ENCODE assay signal across 21 mouse cellular contexts in genomic region chr2:13767532-13768411, GRCm38 (mm10). TPM values are rescaled to one million over a fixed set of nuclear protein-coding genes. Genes with fewer than 3 reads are reported as not detected.
DNase-seq lines count a peak whose midpoint lies in the region; ATAC-seq and TF ChIP-seq lines count a peak whose summit lies in the region.
"Had no signal": no experiment of that assay in that cellular context is flagged by ENCODE, and none has a peak within 500 bp of the region (broad histone marks: within the 10 kb centered on the region; RNA-seq: fewer than 3 reads in every experiment).

No protein-coding gene starts in this region.

- ATAC-seq in heart, embryonic 12.5 days (ENCODE audit: insufficient number of reproducible peaks, low FRiP score): no peak
- no peak for ATAC-seq in kidney, postnatal 0 days (replicated peaks; ENCODE audit: low FRiP score, low read depth)
- no peak for ATAC-seq in hindbrain, embryonic 14.5 days (ENCODE audit: low FRiP score)
- ATAC-seq: activated CD4-positive, CD25-positive, alpha-beta regulatory T cell, adult 4 months; intestine, postnatal 0 days; midbrain, embryonic 15.5 days had no signal

- no peaks in the 10 kb centered on the region for H3K9me3 ChIP-seq in heart, embryonic 12.5 days (replicated peaks)
- H3K9me3 ChIP-seq in kidney, postnatal 0 days (replicated peaks; ENCODE audit: low read length): no peaks in the 10 kb centered on the region
- no peaks in the 10 kb centered on the region for H3K9me3 ChIP-seq in ES-Bruce4 (replicated peaks; ENCODE audit: control insufficient read depth, insufficient read depth, low read length, poor library complexity, severe bottlenecking)
- H3K9me3 ChIP-seq in hindbrain, embryonic 14.5 days (ENCODE audit: control insufficient read depth, low read length): no peaks in the 10 kb centered on the region
- H3K9me3 ChIP-seq: embryonic facial prominence, embryonic 12.5 days; hindbrain, embryonic 12.5 days; limb, embryonic 13.5 days; midbrain, embryonic 15.5 days had no signal

- no peaks in the 10 kb centered on the region for H3K79me2 ChIP-seq in heart, adult 2 months (replicated peaks; ENCODE audit: control insufficient read depth, insufficient read depth, low read length)

- no peak for DNase-seq in heart, adult 2 months
- DNase-seq in kidney, postnatal 0 days (ENCODE audit: low spot score): peak; percentile 16
- no peak for DNase-seq in kidney, adult 18-20 months
- peak; percentile 90 for DNase-seq in ZHBTc4 (ENCODE audit: low read depth, low spot score)
- no peak for DNase-seq in layer of hippocampus, adult 2 months (ENCODE audit: low spot score in 2 of 2)
- DNase-seq in hindbrain, embryonic 14.5 days (ENCODE audit: low spot score): no peak
- DNase-seq: adrenal gland, postnatal 25 days; B cell, adult 2 months; cerebellum, postnatal 14 days; gastrocnemius, postnatal 25 days; right cerebral cortex, postnatal 4 days had no signal

- no peak for TF ChIP-seq POLR2A in heart, adult 2 months (IDR thresholded peaks at IDR 0.05; ENCODE audit: insufficient read depth, low read depth, low read length)
- no peak for TF ChIP-seq POLR2A in ES-Bruce4 (IDR thresholded peaks at IDR 0.05; ENCODE audit: insufficient read depth, low read length)

- intact Hi-C loops in heart, adult 2 months (cut with DNase I): no loop called here

- H3K36me3 ChIP-seq in heart, adult 2 months (ENCODE audit: control insufficient read depth, insufficient read depth, low read length): no peaks in the 10 kb centered on the region
- H3K36me3 ChIP-seq in heart, embryonic 12.5 days: no peaks in the 10 kb centered on the region
- H3K36me3 ChIP-seq in kidney, postnatal 0 days (ENCODE audit: insufficient read depth, low read length): no peaks in the 10 kb centered on the region
- no peaks in the 10 kb centered on the region for H3K36me3 ChIP-seq in ES-Bruce4 (ENCODE audit: control insufficient read depth, insufficient read depth, low read length, poor library complexity, severe bottlenecking)
- no peaks in the 10 kb centered on the region for H3K36me3 ChIP-seq in hindbrain, embryonic 14.5 days (replicated peaks; ENCODE audit: control insufficient read depth, insufficient read depth)
- H3K36me3 ChIP-seq: embryonic facial prominence, embryonic 12.5 days; hindbrain, embryonic 12.5 days; limb, embryonic 13.5 days; midbrain, embryonic 15.5 days had no signal

- H3K4me2 ChIP-seq in heart, embryonic 12.5 days: no peak overlapping the region
- no peak overlapping the region for H3K4me2 ChIP-seq in kidney, postnatal 0 days (ENCODE audit: low read length)
- no peak overlapping the region for H3K4me2 ChIP-seq in hindbrain, embryonic 14.5 days (replicated peaks)
- H3K4me2 ChIP-seq: embryonic facial prominence, embryonic 12.5 days; hindbrain, embryonic 12.5 days; limb, embryonic 13.5 days; midbrain, embryonic 15.5 days had no signal

- no peak overlapping the region for H3K4me3 ChIP-seq in heart, adult 2 months
- no peak overlapping the region for H3K4me3 ChIP-seq in heart, embryonic 12.5 days
- H3K4me3 ChIP-seq in kidney, postnatal 0 days (replicated peaks; ENCODE audit: low read depth, low read length): no peak overlapping the region
- H3K4me3 ChIP-seq in ES-Bruce4 (ENCODE audit: low read depth, low read length): no peak overlapping the region
- no peak overlapping the region for H3K4me3 ChIP-seq in layer of hippocampus, adult 2 months
- H3K4me3 ChIP-seq in hindbrain, embryonic 14.5 days (replicated peaks; ENCODE audit: low read length): no peak overlapping the region
- H3K4me3 ChIP-seq: embryonic facial prominence, embryonic 12.5 days; hindbrain, embryonic 12.5 days; left cerebral cortex, adult 2 months; limb, embryonic 13.5 days; midbrain, embryonic 15.5 days had no signal

- H3K4me1 ChIP-seq in heart, adult 2 months (ENCODE audit: control insufficient read depth, insufficient read depth, low read length): peaks cover 6% of the 10 kb centered on the region
- H3K4me1 ChIP-seq in heart, embryonic 12.5 days (replicated peaks): no peaks in the 10 kb centered on the region
- no peaks in the 10 kb centered on the region for H3K4me1 ChIP-seq in kidney, postnatal 0 days (replicated peaks; ENCODE audit: insufficient read depth, low read length)
- no peaks in the 10 kb centered on the region for H3K4me1 ChIP-seq in ES-Bruce4 (ENCODE audit: control insufficient read depth, insufficient read depth, low read length)
- H3K4me1 ChIP-seq in hindbrain, embryonic 14.5 days (replicated peaks; ENCODE audit: control insufficient read depth, insufficient read depth, low read length): no peaks in the 10 kb centered on the region
- H3K4me1 ChIP-seq: embryonic facial prominence, embryonic 12.5 days; hindbrain, embryonic 12.5 days; limb, embryonic 13.5 days; midbrain, embryonic 15.5 days had no signal

- TF ChIP-seq EP300 in heart, adult 2 months (IDR thresholded peaks at IDR 0.05; ENCODE audit: insufficient read depth, low read depth, low read length): no peak
- no peak for TF ChIP-seq EP300 in ES-Bruce4 (IDR thresholded peaks at IDR 0.05; ENCODE audit: insufficient read depth, low read depth, low read length)

- 37% methylated on average over 9 of the region's 9 CpGs for WGBS in heart, adult 2 months
- WGBS in heart, embryonic 12.5 days: 60% methylated on average over 9 of the region's 9 CpGs
- 44% methylated on average over 9 of the region's 9 CpGs for WGBS in kidney, postnatal 0 days
- WGBS in hindbrain, embryonic 14.5 days: 52% methylated on average over 9 of the region's 9 CpGs

- TF ChIP-seq CTCF in heart, adult 2 months (IDR thresholded peaks at IDR 0.05): no peak
- no peak for TF ChIP-seq CTCF in kidney, postnatal 0 days (IDR thresholded peaks at IDR 0.05; ENCODE audit: low read depth)
- TF ChIP-seq CTCF in ES-Bruce4 (IDR thresholded peaks at IDR 0.05; ENCODE audit: low read depth, low read length): no peak
- TF ChIP-seq CTCF in layer of hippocampus, adult 2 months (conservative IDR thresholded peaks at IDR 0.05): no peak

- peak overlapping the region; percentile 61 for H3K27ac ChIP-seq in heart, adult 2 months
- no peak overlapping the region for H3K27ac ChIP-seq in heart, embryonic 12.5 days (ENCODE audit: poor library complexity, severe bottlenecking)
- H3K27ac ChIP-seq in kidney, postnatal 0 days: no peak overlapping the region
- peak overlapping the region; percentile 25; the same call in 1 of the 2 replicates for H3K27ac ChIP-seq in ES-Bruce4 (ENCODE audit: insufficient read depth, low read length)
- H3K27ac ChIP-seq in layer of hippocampus, adult 2 months: no peak overlapping the region
- no peak overlapping the region for H3K27ac ChIP-seq in hindbrain, embryonic 14.5 days
- H3K27ac ChIP-seq: embryonic facial prominence, embryonic 12.5 days; hindbrain, embryonic 12.5 days; left cerebral cortex, adult 2 months; limb, embryonic 13.5 days; midbrain, embryonic 15.5 days had no signal

- no peak overlapping the region for H3K9ac ChIP-seq in heart, adult 2 months (ENCODE audit: low read depth, low read length)
- no peak overlapping the region for H3K9ac ChIP-seq in heart, embryonic 12.5 days
- H3K9ac ChIP-seq in kidney, postnatal 0 days (ENCODE audit: low read depth, low read length): no peak overlapping the region
- H3K9ac ChIP-seq in ES-Bruce4 (ENCODE audit: low read depth, poor library complexity, severe bottlenecking): no peak overlapping the region
- H3K9ac ChIP-seq in hindbrain, embryonic 14.5 days: no peak overlapping the region
- H3K9ac ChIP-seq: embryonic facial prominence, embryonic 12.5 days; hindbrain, embryonic 12.5 days; limb, embryonic 13.5 days; midbrain, embryonic 15.5 days had no signal

- no peaks in the 10 kb centered on the region for H3K27me3 ChIP-seq in heart, adult 2 months (ENCODE audit: control insufficient read depth, insufficient read depth, low read length)
- no peaks in the 10 kb centered on the region for H3K27me3 ChIP-seq in heart, embryonic 12.5 days (replicated peaks)
- H3K27me3 ChIP-seq in kidney, postnatal 0 days (ENCODE audit: insufficient read depth, low read length): no peaks in the 10 kb centered on the region
- H3K27me3 ChIP-seq in ES-Bruce4 (ENCODE audit: control insufficient read depth, insufficient read depth, low read length, poor library complexity, severe bottlenecking): no peaks in the 10 kb centered on the region
- no peaks in the 10 kb centered on the region for H3K27me3 ChIP-seq in hindbrain, embryonic 14.5 days (ENCODE audit: control insufficient read depth, insufficient read depth, low read length)
- H3K27me3 ChIP-seq: embryonic facial prominence, embryonic 12.5 days; hindbrain, embryonic 12.5 days; limb, embryonic 13.5 days; midbrain, embryonic 15.5 days had no signal

RNA-seq across cellular contexts. Expression of gene St8sia6, which starts 26.1 kb away (rescaled TPM):
- total RNA-seq in heart, adult 2 months (2021): 1 to 10 TPM; 1.2 to 1.7 TPM
- polyA plus RNA-seq in heart, adult 2 months (2012; rRNA removed): 0.74 and 0.91 TPM in 2 replicates
- polyA plus RNA-seq in heart, embryonic 12.5 days (2016; fragmentation: Nextera tagmentation; extraction: Ambion mirVana): 0.08 and 0.30 TPM in 2 replicates
- 4.6 and 5.4 TPM in 2 replicates for polyA plus RNA-seq in kidney, postnatal 0 days (2015; fragmentation: Nextera tagmentation; extraction: Ambion mirVana)
- polyA plus RNA-seq in ES-Bruce4 (2011; ENCODE audit: insufficient read depth, insufficient read length, low read depth, missing spikeins): 0.90 and 1.2 TPM in 2 replicates
- total RNA-seq in layer of hippocampus, adult 2 months (2021): 1 to 10 TPM; 2.8 to 3.7 TPM
- polyA plus RNA-seq in hindbrain, embryonic 14.5 days (2014; fragmentation: Nextera tagmentation; extraction: Ambion mirVana): 2.9 and 3.9 TPM in 2 replicates
- total RNA-seq: MEL had no signal

Comparison
In these comparisons a context has a peak if more than half of its experiments do, and no peak if none do; other contexts are left out.
1. DNase-seq: peak in kidney, postnatal 0 days (single experiment) and ZHBTc4 (single experiment); none in heart, adult 2 months (0 of 2), kidney, adult 18-20 months (single experiment), layer of hippocampus, adult 2 months (0 of 2) and hindbrain, embryonic 14.5 days (single experiment).
2. H3K27ac ChIP-seq: peak in heart, adult 2 months (single experiment) and ES-Bruce4 (single experiment); none in heart, embryonic 12.5 days (single experiment), kidney, postnatal 0 days (single experiment), layer of hippocampus, adult 2 months (single experiment) and hindbrain, embryonic 14.5 days (single experiment).